Mouse (Mus musculus) embryonic facial prominence, embryonic 14.5 days (tissue): ENCODE data around the gene Izumo1. TPM values are rescaled to one million over a fixed set of nuclear protein-coding genes. Genes with fewer than 3 reads are reported as not detected.

Experiments
- ATAC-seq: fragments of 200-750 bp; cut with Nextera tagmentation; 2 replicates; pipeline ENCODE4 v1.8.0; 2017; ENCODE audit warnings: low read depth, moderate number of reproducible peaks, moderate TSS enrichment
- DNase-seq: peaks from one replicate; pipeline ENCODE4 v3.0.0-alpha.2; 2015; ENCODE audit warnings: low spot score
- H3K27ac ChIP-seq: fragments of 300-500 bp; sonication (generic); replicated peaks from 2 replicates; pipeline ENCODE4 v1.5.1; 2014; ENCODE audit warnings: low read depth, mild to moderate bottlenecking, low read length, moderate library complexity
- H3K27me3 ChIP-seq: fragments of 300-500 bp; sonication (generic); replicated peaks from 2 replicates; pipeline ENCODE4 v1.6.1; 2014; ENCODE audit warnings: low read length; ENCODE audit not compliant: control insufficient read depth, insufficient read depth
- H3K36me3 ChIP-seq: fragments of 300-500 bp; sonication (generic); 2 replicates; pipeline ENCODE4 v1.6.1; 2014; ENCODE audit warnings: low read length, mixed read lengths; ENCODE audit not compliant: control insufficient read depth, insufficient read depth
- H3K4me1 ChIP-seq: fragments of 300-500 bp; sonication (generic); 2 replicates; pipeline ENCODE4 v1.6.1; 2014; ENCODE audit warnings: antibody characterized with exemption, low read length; ENCODE audit not compliant: control insufficient read depth, insufficient read depth
- H3K4me2 ChIP-seq: fragments of 300-500 bp; sonication (generic); 2 replicates; pipeline ENCODE4 v1.6.1; 2014; ENCODE audit warnings: low read depth, mild to moderate bottlenecking, low read length, moderate library complexity, mixed read lengths
- H3K4me3 ChIP-seq: fragments of 300-500 bp; sonication (generic); 2 replicates; pipeline ENCODE4 v1.5.1; 2014; ENCODE audit warnings: low read depth, mild to moderate bottlenecking, low read length
- H3K9ac ChIP-seq: fragments of 300-500 bp; sonication (generic); 2 replicates; pipeline ENCODE4 v1.6.1; 2014; ENCODE audit warnings: low read depth, mild to moderate bottlenecking, low read length, moderate library complexity, mixed read lengths
- H3K9me3 ChIP-seq: fragments of 300-500 bp; sonication (generic); 2 replicates; pipeline ENCODE4 v1.6.1; 2016; ENCODE audit warnings: low read length; ENCODE audit not compliant: control insufficient read depth
- WGBS: fragments of 180-500 bp; shearing (Covaris S2); extraction: QIAGEN DNeasy Blood & Tissue Kit; methylation state at CpG from one replicate; pipeline ENCODE4 v1.1.7; 2014; 5-methylcytosine and 5-hydroxymethylcytosine counted together
- polyA plus RNA-seq: library from polyadenylated mRNA; unstranded; fragments of >200 nt; fragmentation: Nextera tagmentation; extraction: Ambion mirVana; gene quantifications from 2 replicates; pipeline ENCODE4 v1.2.1, GENCODE M21; 2014

Izumo1 gene
- 0.19 and 0.30 TPM in 2 replicates for polyA plus RNA-seq

DNA sequence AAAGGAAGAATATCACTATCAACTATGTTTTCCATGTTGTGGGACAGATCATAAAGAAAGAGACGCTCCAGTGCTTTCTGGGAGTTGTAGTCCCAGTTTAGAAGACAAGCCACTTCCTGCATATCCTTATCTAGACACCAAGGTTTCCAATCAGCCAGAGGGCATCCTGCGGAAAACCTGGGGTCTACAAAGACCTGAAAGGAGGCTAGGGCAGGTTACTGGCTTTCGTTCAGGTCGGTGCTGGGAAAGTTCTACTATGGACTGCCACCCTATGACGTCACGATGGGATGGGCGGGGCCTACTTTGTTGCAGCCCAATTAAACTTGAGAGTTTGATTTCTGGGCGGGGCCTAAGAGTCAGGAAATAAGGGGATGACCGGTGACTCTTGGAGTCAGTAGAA lies at the start of gene Izumo1:
Gene Izumo1, plus strand, starts transcription at position 369 of the 400 bp plus-strand sequence.
- H3K9me3 ChIP-seq = no peaks in the 10 kb centered on the region
- H3K27me3 ChIP-seq = peaks cover 16% of the 10 kb centered on the region
- no peaks in the 10 kb centered on the region for H3K36me3 ChIP-seq
- ATAC-seq = no peak
- no peak within 1 kb of the TSS for H3K4me3 ChIP-seq
- no peak within 1 kb of the TSS for H3K9ac ChIP-seq
- H3K4me1 ChIP-seq = peaks cover 5% of the 10 kb centered on the region; the same call in 1 of the 2 replicates
- no peak within 1 kb of the TSS for H3K27ac ChIP-seq
- no peak within 1 kb of the TSS for H3K4me2 ChIP-seq
- WGBS = 30% methylated on average over 9 of the region's 9 CpGs
- no peak for DNase-seq

DNA sequence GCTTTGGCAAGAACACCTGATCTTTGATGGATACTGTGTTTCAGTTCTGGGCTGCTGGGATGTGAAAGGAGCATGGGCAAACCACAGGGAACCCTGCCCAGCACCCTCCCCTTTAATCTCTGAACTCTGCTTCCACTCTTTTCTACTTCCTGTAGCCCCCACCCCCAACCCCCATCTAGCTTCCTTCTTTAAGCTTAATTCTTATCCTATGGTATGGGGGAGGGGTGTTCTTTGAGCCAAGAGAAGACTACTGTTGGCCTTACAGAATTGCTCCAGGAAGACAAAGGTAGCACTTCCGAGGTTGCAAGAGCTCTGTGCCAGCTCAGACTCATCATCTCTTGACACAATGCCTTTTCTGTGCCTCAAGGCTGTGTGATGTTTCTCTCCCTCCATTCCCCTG lies 49.6 kb upstream of the Izumo1 start:
- Histone ChIP-seq H3K27me3 (no peaks in the 10 kb centered on the region), H3K9ac (no peak overlapping the region), H3K36me3 (peaks cover 12% of the 10 kb centered on the region; the same call in 1 of the 2 replicates), H3K4me3 (no peak overlapping the region), H3K9me3 (no peaks in the 10 kb centered on the region), H3K4me1 (peaks cover 26% of the 10 kb centered on the region), H3K4me2 (peak overlapping the region; percentile 83; the same call in 1 of the 2 replicates), H3K27ac (no peak overlapping the region)
- ATAC-seq (no peak), DNase-seq (no peak)
- WGBS = 32% methylated on average over 1 of the region's 1 CpGs

DNA sequence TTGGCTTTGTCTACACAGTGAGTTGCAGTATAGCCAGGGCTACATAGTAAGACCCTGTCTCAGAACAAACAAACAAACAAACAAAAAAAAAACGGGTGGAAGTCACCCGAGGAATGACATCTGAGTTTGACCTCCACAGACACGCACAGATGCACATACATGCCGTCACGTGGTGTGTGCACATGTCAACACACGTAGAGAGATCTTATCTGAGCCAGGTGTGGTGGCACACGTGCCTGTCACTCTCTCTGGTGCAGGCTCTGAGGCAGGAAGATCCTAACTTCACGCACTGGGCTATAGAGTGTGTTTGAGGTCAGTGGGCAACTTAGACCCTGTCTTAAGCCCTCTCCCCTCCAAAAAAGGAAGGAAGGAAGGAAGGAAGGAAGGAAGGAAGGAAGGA lies 47.7 kb upstream of the Izumo1 start:
- Histone ChIP-seq H3K4me3 (no peak overlapping the region), H3K9me3 (no peaks in the 10 kb centered on the region), H3K9ac (no peak overlapping the region), H3K4me1 (peaks cover 14% of the 10 kb centered on the region; the same call in 1 of the 2 replicates), H3K4me2 (no peak overlapping the region), H3K27me3 (no peaks in the 10 kb centered on the region), H3K36me3 (peaks cover 29% of the 10 kb centered on the region), H3K27ac (no peak overlapping the region)
- DNase-seq (no peak), ATAC-seq (no peak)
- 73% methylated on average over 8 of the region's 8 CpGs for WGBS

DNA sequence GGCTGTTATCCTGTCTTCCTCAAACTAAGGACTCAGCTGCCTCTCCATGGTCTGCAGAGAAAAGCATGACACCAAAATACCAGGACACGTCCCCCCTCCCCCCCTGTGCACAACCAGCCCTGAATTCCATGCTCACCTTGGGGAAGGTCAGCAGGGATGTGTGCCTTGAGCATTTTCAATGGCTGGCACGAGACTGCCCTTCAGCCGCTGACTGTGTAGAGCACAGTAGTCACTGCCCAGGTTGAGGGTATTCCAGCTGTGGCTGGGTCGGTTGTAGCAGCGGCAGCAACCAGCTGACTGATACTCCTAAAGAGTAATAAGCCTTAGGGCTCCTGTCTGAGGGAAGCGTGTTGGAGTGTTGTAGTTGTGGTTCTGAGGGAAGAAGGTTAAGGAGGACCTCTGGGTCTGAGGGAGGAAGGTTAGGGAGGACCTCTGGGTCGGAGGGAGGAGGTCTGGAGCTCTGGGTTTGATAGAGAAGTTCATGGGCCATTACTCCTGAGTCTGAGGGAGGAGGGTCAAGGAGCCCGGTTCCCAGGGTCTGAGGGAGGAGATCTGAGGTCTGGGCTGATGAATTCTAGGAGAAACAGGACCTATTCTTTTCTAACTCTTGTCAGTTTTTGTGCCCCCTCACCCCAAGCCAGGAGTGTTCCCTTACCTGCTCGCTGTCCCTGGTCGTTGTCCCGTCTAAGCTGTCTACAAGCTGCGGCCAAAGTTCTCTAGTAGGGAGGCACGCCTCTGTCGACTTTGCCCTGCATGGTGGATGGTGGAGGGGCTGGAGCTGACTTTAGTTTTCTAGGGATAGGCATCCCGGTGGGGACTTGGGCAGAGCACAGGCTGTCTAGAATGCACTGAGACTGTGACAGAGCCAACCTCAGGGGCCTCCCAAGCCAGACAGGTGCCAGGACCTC lies 46.9 kb upstream of the Izumo1 start:
- no peak overlapping the region for H3K27ac ChIP-seq
- H3K4me2 ChIP-seq = no peak overlapping the region
- 85% methylated on average over 15 of the region's 15 CpGs for WGBS
- H3K27me3 ChIP-seq = no peaks in the 10 kb centered on the region
- H3K36me3 ChIP-seq = peaks cover 31% of the 10 kb centered on the region
- no peak for DNase-seq
- no peak for ATAC-seq
- peaks cover 14% of the 10 kb centered on the region; the same call in 1 of the 2 replicates for H3K4me1 ChIP-seq
- H3K9ac ChIP-seq = no peak overlapping the region
- no peak overlapping the region for H3K4me3 ChIP-seq
- no peaks in the 10 kb centered on the region for H3K9me3 ChIP-seq

DNA sequence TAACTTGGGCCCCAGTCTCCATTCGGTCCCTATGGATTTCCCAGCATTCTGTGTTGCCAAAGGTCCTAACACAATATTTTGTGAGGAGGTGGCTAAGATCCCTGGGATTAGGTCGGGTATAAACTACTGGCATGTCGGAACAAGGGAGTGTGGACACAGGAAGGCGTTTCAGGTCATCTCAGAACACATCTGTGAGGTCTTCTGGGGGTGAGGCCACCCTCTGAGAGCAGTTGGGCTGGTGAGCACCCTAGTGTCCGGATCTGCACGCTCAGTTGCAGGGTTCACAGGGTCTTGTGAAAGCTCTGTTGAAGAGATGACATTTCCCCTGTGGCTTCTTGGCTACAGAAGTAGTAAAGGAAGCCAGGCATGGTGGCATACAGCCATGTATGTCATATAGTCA lies 35.7 kb upstream of the Izumo1 start:
- Histone ChIP-seq H3K4me1 (no peaks in the 10 kb centered on the region), H3K36me3 (peaks cover 50% of the 10 kb centered on the region), H3K4me3 (no peak overlapping the region)

DNA sequence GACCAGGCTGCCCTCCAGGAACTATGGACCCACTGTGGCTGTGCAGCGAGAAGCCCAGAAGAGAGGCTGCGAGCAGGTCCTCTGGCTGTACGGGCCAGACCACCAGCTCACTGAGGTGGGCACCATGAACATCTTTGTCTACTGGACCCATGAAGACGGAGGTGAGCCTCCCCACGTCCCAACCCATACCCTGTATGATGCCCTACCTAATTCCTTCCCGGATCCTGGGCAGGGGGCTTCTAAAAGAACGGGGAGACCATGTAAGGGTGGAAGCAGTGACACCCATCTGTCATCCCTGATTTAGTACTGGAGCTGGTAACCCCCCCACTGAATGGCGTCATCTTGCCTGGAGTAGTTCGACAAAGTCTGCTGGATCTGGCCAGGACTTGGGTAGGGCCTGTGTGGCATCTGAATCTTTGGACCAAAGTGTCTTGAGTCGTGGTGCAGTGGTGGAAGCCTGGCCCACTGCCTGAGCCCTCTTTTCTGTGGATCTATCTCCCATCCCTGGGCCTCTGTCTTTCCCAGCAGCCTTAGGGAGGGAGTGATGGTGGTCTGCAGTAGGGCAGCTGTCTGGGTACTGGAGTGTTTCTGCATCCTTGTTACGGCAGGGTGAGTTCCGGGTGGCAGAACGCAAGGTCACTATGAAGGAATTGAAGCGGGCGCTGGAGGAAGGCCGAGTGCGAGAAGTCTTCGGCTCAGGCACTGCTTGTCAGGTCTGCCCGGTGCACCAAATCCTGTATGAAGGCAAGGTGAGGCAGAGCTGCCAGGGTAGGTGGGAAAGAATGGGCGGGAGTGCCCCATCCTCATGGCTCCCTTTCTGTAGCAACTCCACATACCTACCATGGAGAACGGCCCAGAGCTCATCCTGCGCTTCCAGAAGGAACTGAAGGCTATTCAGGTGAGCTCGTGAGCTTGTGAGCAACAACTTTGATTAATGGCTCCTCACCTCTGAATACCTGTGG lies 33.7 kb upstream of the Izumo1 start:
- Histone ChIP-seq H3K4me3 (no peak overlapping the region), H3K9ac (no peak overlapping the region), H3K4me1 (no peaks in the 10 kb centered on the region), H3K27ac (no peak overlapping the region), H3K27me3 (no peaks in the 10 kb centered on the region), H3K9me3 (no peaks in the 10 kb centered on the region), H3K36me3 (peaks cover 39% of the 10 kb centered on the region), H3K4me2 (no peak overlapping the region)
- 95% methylated on average over 22 of the region's 23 CpGs for WGBS
- no peak for DNase-seq
- no peak for ATAC-seq

More for the DNA sequence above, 35.7 kb upstream of the Izumo1 start:
- ATAC-seq (no peak), DNase-seq (no peak)
- no peaks in the 10 kb centered on the region for H3K9me3 ChIP-seq
- H3K27me3 ChIP-seq = no peaks in the 10 kb centered on the region
- 91% methylated on average over 6 of the region's 6 CpGs for WGBS
- no peak overlapping the region for H3K4me2 ChIP-seq
- no peak overlapping the region for H3K27ac ChIP-seq
- no peak overlapping the region for H3K9ac ChIP-seq

DNA sequence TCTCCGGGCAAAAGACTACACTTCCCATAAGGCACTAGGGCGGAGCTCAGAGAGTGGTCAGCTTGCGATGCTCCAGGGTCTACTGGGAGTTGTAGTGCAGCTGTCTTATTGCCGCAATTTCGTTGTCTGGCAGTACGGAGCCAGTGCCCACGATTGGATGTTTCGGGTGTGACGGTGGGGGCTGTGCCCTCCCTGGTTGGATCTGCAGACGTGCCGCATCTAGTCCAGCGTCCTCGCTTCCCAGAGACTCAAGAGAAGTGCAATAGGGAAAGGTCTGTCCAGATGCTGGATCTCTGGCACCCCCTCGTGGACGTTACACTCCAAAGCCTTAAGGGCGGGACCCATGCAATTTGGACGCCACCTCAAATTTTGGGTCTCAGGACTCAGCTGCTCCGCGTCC lies 32.4 kb upstream of the Izumo1 start:
- Histone ChIP-seq H3K4me1 (no peaks in the 10 kb centered on the region), H3K9ac (no peak overlapping the region), H3K27me3 (no peaks in the 10 kb centered on the region), H3K27ac (no peak overlapping the region), H3K9me3 (no peaks in the 10 kb centered on the region), H3K4me3 (peak overlapping the region; percentile 24), H3K4me2 (peak overlapping the region; percentile 51), H3K36me3 (peaks cover 32% of the 10 kb centered on the region)
- ATAC-seq (peak; percentile 98), DNase-seq (peak; percentile 99)
- 5% methylated on average over 13 of the region's 19 CpGs for WGBS

DNA sequence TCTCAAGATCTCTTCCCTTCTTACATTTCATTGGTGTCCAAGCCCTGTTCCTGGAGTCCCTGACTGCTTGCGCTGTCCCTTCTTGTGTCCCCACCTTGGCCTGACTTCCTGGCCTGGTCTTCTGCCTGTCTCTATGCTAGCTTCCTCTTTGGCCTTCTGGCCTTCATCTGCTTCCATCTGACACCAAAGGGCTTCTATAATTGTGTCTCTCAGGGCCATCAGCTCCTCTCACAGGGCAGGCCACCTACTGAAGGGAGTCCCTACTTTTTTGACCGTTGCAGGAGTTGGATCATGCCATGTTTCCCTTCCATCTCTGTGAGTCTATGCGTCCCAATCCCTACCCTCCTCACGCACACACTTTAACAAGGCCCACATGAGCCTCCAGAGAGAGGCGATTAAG lies 31.7 kb upstream of the Izumo1 start:
- no peak overlapping the region for H3K9ac ChIP-seq
- H3K4me1 ChIP-seq = no peaks in the 10 kb centered on the region
- H3K9me3 ChIP-seq = no peaks in the 10 kb centered on the region
- no peak overlapping the region for H3K4me2 ChIP-seq
- ATAC-seq (no peak), DNase-seq (no peak)
- H3K27ac ChIP-seq = no peak overlapping the region
- no peaks in the 10 kb centered on the region for H3K27me3 ChIP-seq
- peaks cover 24% of the 10 kb centered on the region for H3K36me3 ChIP-seq
- 98% methylated on average over 5 of the region's 5 CpGs for WGBS
- H3K4me3 ChIP-seq = no peak overlapping the region
